Comparison of ENCODE assay signal across 7 mouse cellular contexts in genomic region chr4:154904185-154905071, GRCm38 (mm10). TPM values are rescaled to one million over a fixed set of nuclear protein-coding genes. Genes with fewer than 3 reads are reported as not detected.
A peak's percentile ranks its signal among the peaks of the same experiment; 100 is the strongest.
DNase-seq lines count a peak whose midpoint lies in the region; TF ChIP-seq lines count a peak whose summit lies in the region.

No protein-coding gene starts in this region.

- DNase-seq in adrenal gland, adult 2 months, result peak; percentile 77
- peak; percentile 45 to 71 for DNase-seq in cerebellum, postnatal 4 days (ENCODE audit: low spot score in 2 of 2)
- DNase-seq in frontal cortex, postnatal 36 days (ENCODE audit: low spot score in 2 of 2), result peak; percentile 74 to 90
- peak; percentile 76 for DNase-seq in hindlimb bud, embryonic 11.5 days (ENCODE audit: extremely low spot score, low read depth, low spot score)
- peak; percentile 78 to 80 for DNase-seq in left cerebral cortex, adult 2 months (ENCODE audit: extremely low spot score in 1 of 2, low spot score in 2 of 2)
- DNase-seq in lung, postnatal 4 days, result peak; percentile 88
- DNase-seq in right cerebral cortex, postnatal 14 days, result peak; percentile 65

- intact Hi-C loops in left cerebral cortex, adult 2 months (cut with DNase I), result no loop called here

- no peak for TF ChIP-seq CTCF in left cerebral cortex, adult 2 months (IDR thresholded peaks at IDR 0.05)

- no peak overlapping the region for H3K27ac ChIP-seq in left cerebral cortex, adult 2 months

- peak overlapping the region; percentile 16 for H3K4me3 ChIP-seq in left cerebral cortex, adult 2 months

RNA-seq across cellular contexts. Expression of gene Fam213b, which starts 5.5 kb away (rescaled TPM):
- total RNA-seq in adrenal gland, adult 2 months (2021), result 10 to 100 TPM; 41.1 to 56.2 TPM
- 61.1 and 87.9 TPM in 2 replicates for polyA plus RNA-seq in adrenal gland, adult 2 months (2012; rRNA removed)
- total RNA-seq in left cerebral cortex, adult 2 months (2021), result 10 to 100 TPM; 59.8 to 66.7 TPM

RNA-seq across cellular contexts. Expression of gene Tnfrsf14, which starts 23.9 kb away (rescaled TPM):
- total RNA-seq in adrenal gland, adult 2 months (2021), result 1 to 10 TPM; 6.1 to 8.4 TPM
- 14.9 and 27.2 TPM in 2 replicates for polyA plus RNA-seq in adrenal gland, adult 2 months (2012; rRNA removed)
- total RNA-seq in left cerebral cortex, adult 2 months (2021), result 1 to 10 TPM; 1.3 to 1.5 TPM

RNA-seq across cellular contexts. Expression of gene Mmel1, which starts 35.0 kb away (rescaled TPM):
- total RNA-seq in adrenal gland, adult 2 months (2021), result 1 to 10 TPM in 1 of 2 experiments, under 1 TPM in 1; 0.66 to 4.9 TPM
- polyA plus RNA-seq in adrenal gland, adult 2 months (2012; rRNA removed), result 2.4 and 6.3 TPM in 2 replicates
- under 1 TPM; 0.41 to 0.84 TPM for total RNA-seq in left cerebral cortex, adult 2 months (2021)

RNA-seq across cellular contexts. Expression of gene Hes5, which starts 56.3 kb away (rescaled TPM):
- total RNA-seq in adrenal gland, adult 2 months (2021), result not detected
- 0.27 TPM in 1 of 2 replicates, not detected in the other for polyA plus RNA-seq in adrenal gland, adult 2 months (2012; rRNA removed)
- 10 to 100 TPM; 22.3 to 25.3 TPM for total RNA-seq in left cerebral cortex, adult 2 months (2021)

RNA-seq across cellular contexts. Expression of gene Pank4, which starts 59.5 kb away (rescaled TPM):
- 10 to 100 TPM; 24.5 to 28.0 TPM for total RNA-seq in adrenal gland, adult 2 months (2021)
- polyA plus RNA-seq in adrenal gland, adult 2 months (2012; rRNA removed), result 34.8 and 35.3 TPM in 2 replicates
- 10 to 100 TPM; 45.1 to 45.5 TPM for total RNA-seq in left cerebral cortex, adult 2 months (2021)
